Mouse (Mus musculus): ENCODE results near the gene Traf5.
A peak's percentile ranks its signal among the peaks of the same experiment; 100 is the strongest.

DNA sequence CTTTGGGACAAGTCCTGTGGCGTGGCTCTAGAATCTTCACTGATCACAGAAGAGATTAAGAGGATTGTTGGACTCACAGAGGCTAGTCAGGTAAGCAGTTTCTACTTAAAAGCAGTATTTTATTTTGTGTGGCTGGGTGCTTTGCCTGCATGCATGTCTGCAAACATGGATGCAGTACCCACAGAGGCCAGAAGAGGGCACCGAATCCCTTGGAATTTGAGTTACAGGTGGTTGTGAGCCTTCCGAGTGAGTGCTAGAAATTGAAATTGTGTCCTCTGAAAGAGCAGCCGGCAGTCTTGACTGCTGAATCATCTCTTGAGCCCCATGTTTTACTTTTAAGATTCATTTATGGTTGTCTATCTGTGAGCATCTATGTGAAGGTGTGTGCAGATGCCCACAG is 96.9 kb downstream of the Traf5 start:
- no peak for TF ChIP-seq MAFK (IDR thresholded peaks at IDR 0.05; ENCODE audit: insufficient read depth, low read depth, low read length)
- peak; percentile 41; the same call in 1 of the 2 replicates for TF ChIP-seq ZC3H11A (IDR thresholded peaks at IDR 0.05; ENCODE audit: borderline replicate concordance, low read depth, low read length)
- no peak for TF ChIP-seq HCFC1 (IDR thresholded peaks at IDR 0.05; ENCODE audit: borderline replicate concordance, insufficient read depth, low read length)
- no peak for TF ChIP-seq CHD2 (IDR thresholded peaks at IDR 0.05; ENCODE audit: low read depth, low read length)
- TF ChIP-seq ZNF384 (IDR thresholded peaks at IDR 0.05; ENCODE audit: low read depth, low read length), result no peak
